Mouse (Mus musculus) liver, adult 2 months (tissue): ENCODE data around the gene BC004004. TPM values are rescaled to one million over a fixed set of nuclear protein-coding genes. Genes with fewer than 3 reads are reported as not detected.

Experiments used
- DNase-seq: peaks from one replicate; pipeline ENCODE4 v3.0.0-alpha.2; 2011; ENCODE audit warnings: low read depth, low spot score; ENCODE audit errors: extremely low read depth
- H3K27ac ChIP-seq: fragments of 200-500 bp; replicated peaks from 2 replicates; pipeline ENCODE4 v1.5.1; 2012; ENCODE audit warnings: low read depth, mild to moderate bottlenecking, control low read depth, inconsistent platforms, low read length; ENCODE audit not compliant: insufficient read depth
- H3K27me3 ChIP-seq: fragments of 200-500 bp; 2 replicates; pipeline ENCODE4 v1.6.1; 2012; ENCODE audit warnings: mild to moderate bottlenecking, moderate library complexity, low read length, inconsistent platforms; ENCODE audit not compliant: control insufficient read depth, insufficient read depth
- H3K36me3 ChIP-seq: fragments of 200-500 bp; 2 replicates; pipeline ENCODE4 v1.6.1; 2012; ENCODE audit warnings: low read length, inconsistent platforms; ENCODE audit not compliant: control insufficient read depth, insufficient read depth
- H3K4me1 ChIP-seq: fragments of 200-500 bp; 2 replicates; pipeline ENCODE4 v1.6.1; 2011; ENCODE audit warnings: low read length; ENCODE audit not compliant: control insufficient read depth, insufficient read depth
- H3K4me3 ChIP-seq: fragments of 200-500 bp; 2 replicates; pipeline ENCODE4 v1.5.1; 2011; ENCODE audit warnings: low read depth, mild to moderate bottlenecking, control low read depth, low read length, moderate library complexity; ENCODE audit not compliant: insufficient read depth
- H3K79me2 ChIP-seq: fragments of 200-500 bp; 2 replicates; pipeline ENCODE4 v1.6.1; 2012; ENCODE audit warnings: inconsistent platforms, mild to moderate bottlenecking, low read length, moderate library complexity; ENCODE audit not compliant: control insufficient read depth, insufficient read depth
- H3K9ac ChIP-seq: fragments of 200-500 bp; 2 replicates; pipeline ENCODE4 v1.6.1; 2012; ENCODE audit warnings: low read depth, mild to moderate bottlenecking, control low read depth, inconsistent platforms, low read length
- CTCF ChIP-seq: fragments of 200-500 bp; IDR thresholded peaks from 2 replicates; pipeline ENCODE4 v1.5.1; 2011; ENCODE audit warnings: low read depth, low read length, control low read depth
- POLR2A ChIP-seq: fragments of 200-500 bp; IDR thresholded peaks from 2 replicates; pipeline ENCODE4 v1.6.1; 2011; ENCODE audit warnings: low read length, control low read depth; ENCODE audit not compliant: insufficient read depth; ENCODE audit errors: extremely low read depth
- WGBS: fragments of 180-500 bp; shearing (Covaris S2); methylation state at CpG from one replicate; pipeline ENCODE4 v1.1.7; 2018; 5-methylcytosine and 5-hydroxymethylcytosine counted together
- polyA plus RNA-seq: library from polyadenylated mRNA; depleted of rRNA; stranded (reverse); fragments of >200 nt; gene quantifications from 2 replicates; pipeline ENCODE4 v1.2.3, GENCODE M21; 2012
- total RNA-seq: library from RNA; depleted of rRNA; stranded (reverse); fragments of >200 nt; gene quantifications from 2 replicates; pipeline ENCODE4 v1.2.3, GENCODE M21; 2014

Gene BC004004
- total and polyA plus RNA-seq, 2 experiments: 85.9 to 113 TPM

GRCm38 (mm10) chr17:29256507-29256906, 12.1 kb upstream of the BC004004 start:
- no peak overlapping the region for H3K27ac ChIP-seq
- no peak overlapping the region for H3K9ac ChIP-seq
- TF ChIP-seq CTCF: no peak
- H3K4me1 ChIP-seq: peaks cover 39% of the 10 kb centered on the region
- peaks cover 8% of the 10 kb centered on the region; the same call in 1 of the 2 replicates for H3K79me2 ChIP-seq
- DNase-seq: no peak
- no peaks in the 10 kb centered on the region for H3K27me3 ChIP-seq
- no peak overlapping the region for H3K4me3 ChIP-seq
- 92% methylated on average over 6 of the region's 6 CpGs for WGBS
- H3K36me3 ChIP-seq: no peaks in the 10 kb centered on the region

GRCm38 (mm10) chr17:29257001-29257511, 11.5 kb upstream of the BC004004 start:
- H3K79me2 ChIP-seq: peaks cover 8% of the 10 kb centered on the region; the same call in 1 of the 2 replicates
- 76% methylated on average over 10 of the region's 10 CpGs for WGBS
- no peak overlapping the region for H3K4me3 ChIP-seq
- no peak for TF ChIP-seq POLR2A
- TF ChIP-seq CTCF: no peak
- no peaks in the 10 kb centered on the region for H3K36me3 ChIP-seq
- H3K27me3 ChIP-seq: no peaks in the 10 kb centered on the region
- DNase-seq: peak; percentile 80
- H3K27ac ChIP-seq: peak overlapping the region; percentile 12
- peaks cover 35% of the 10 kb centered on the region for H3K4me1 ChIP-seq
- no peak overlapping the region; the same call in 1 of the 2 replicates for H3K9ac ChIP-seq

GRCm38 (mm10) chr17:29258025-29258558, 10.5 kb upstream of the BC004004 start:
- Histone ChIP-seq H3K36me3 (no peaks in the 10 kb centered on the region), H3K4me3 (no peak overlapping the region), H3K27ac (peak overlapping the region; percentile 65), H3K9ac (no peak overlapping the region), H3K79me2 (peaks cover 8% of the 10 kb centered on the region; the same call in 1 of the 2 replicates), H3K4me1 (peaks cover 30% of the 10 kb centered on the region), H3K27me3 (no peaks in the 10 kb centered on the region)
- TF ChIP-seq CTCF: no peak
- TF ChIP-seq POLR2A: no peak
- DNase-seq: no peak
- 86% methylated on average over 10 of the region's 10 CpGs for WGBS

GRCm38 (mm10) chr17:29258921-29259320, 9.7 kb upstream of the BC004004 start:
- no peak overlapping the region for H3K9ac ChIP-seq
- no peak overlapping the region for H3K4me3 ChIP-seq
- peaks cover 26% of the 10 kb centered on the region for H3K4me1 ChIP-seq
- H3K79me2 ChIP-seq: peaks cover 11% of the 10 kb centered on the region; the same call in 1 of the 2 replicates
- H3K27me3 ChIP-seq: no peaks in the 10 kb centered on the region
- peak overlapping the region; percentile 65 for H3K27ac ChIP-seq
- peak; percentile 89 for DNase-seq
- 5% methylated on average over 2 of the region's 2 CpGs for WGBS
- no peaks in the 10 kb centered on the region for H3K36me3 ChIP-seq
- TF ChIP-seq CTCF (no peak), POLR2A (no peak)

- DNase-seq: peak; percentile 64
- Histone ChIP-seq H3K4me1 (peaks cover 24% of the 10 kb centered on the region), H3K4me3 (no peak overlapping the region), H3K9ac (no peak overlapping the region), H3K79me2 (peaks cover 11% of the 10 kb centered on the region; the same call in 1 of the 2 replicates), H3K27ac (peak overlapping the region; percentile 60), H3K27me3 (no peaks in the 10 kb centered on the region), H3K36me3 (no peaks in the 10 kb centered on the region)
- 5% methylated on average over 3 of the region's 3 CpGs for WGBS
- TF ChIP-seq CTCF (peak; percentile 97), POLR2A (no peak)
Observed at GRCm38 (mm10) chr17:29259489-29259888, 9.1 kb upstream of the BC004004 start.

GRCm38 (mm10) chr17:29260501-29260900, 8.1 kb upstream of the BC004004 start:
- peaks cover 11% of the 10 kb centered on the region; the same call in 1 of the 2 replicates for H3K79me2 ChIP-seq
- 75% methylated on average over 15 of the region's 15 CpGs for WGBS
- H3K4me3 ChIP-seq: no peak overlapping the region
- H3K9ac ChIP-seq: no peak overlapping the region
- H3K27me3 ChIP-seq: no peaks in the 10 kb centered on the region
- no peak for DNase-seq
- H3K27ac ChIP-seq: no peak overlapping the region
- TF ChIP-seq CTCF (no peak), POLR2A (no peak)
- H3K36me3 ChIP-seq: no peaks in the 10 kb centered on the region
- peaks cover 23% of the 10 kb centered on the region for H3K4me1 ChIP-seq
